In genomic region chr9:33080271-33080670, GRCm38 (mm10) we compare ENCODE assay signal across 10 mouse cellular contexts.
DNase-seq lines count a peak whose midpoint lies in the region; ATAC-seq lines count a peak whose summit lies in the region.
"Had no signal": no experiment of that assay in that cellular context is flagged by ENCODE, and none has a peak within 500 bp of the region (broad histone marks: within the 10 kb centered on the region; RNA-seq: fewer than 3 reads in every experiment).

No protein-coding gene starts in this region.

- H3K9me3 ChIP-seq in heart, embryonic 13.5 days: no peaks in the 10 kb centered on the region
- no peaks in the 10 kb centered on the region for H3K9me3 ChIP-seq in limb, embryonic 12.5 days
- H3K9me3 ChIP-seq: hindbrain, embryonic 12.5 days had no signal

- intact Hi-C loops in heart, postnatal 10 days (cut with DNase I): loop anchor here (1.0 to 5.0 kb wide), 3 partner anchors 138 to 678 kb away; no protein-coding TSS in a partner anchor

- no peak overlapping the region for H3K9ac ChIP-seq in heart, embryonic 13.5 days
- no peak overlapping the region for H3K9ac ChIP-seq in limb, embryonic 12.5 days (replicated peaks)
- H3K9ac ChIP-seq: hindbrain, embryonic 12.5 days had no signal

- no peaks in the 10 kb centered on the region; the same call in 1 of the 2 replicates for H3K4me1 ChIP-seq in heart, embryonic 13.5 days
- H3K4me1 ChIP-seq in limb, embryonic 12.5 days (replicated peaks): peaks cover 10% of the 10 kb centered on the region

- no peak for DNase-seq in heart, postnatal 10 days
- peak; percentile 7 for DNase-seq in urinary bladder, postnatal 14 days (ENCODE audit: low spot score)
- DNase-seq in urinary bladder, postnatal 25 days (ENCODE audit: low spot score): no peak
- DNase-seq in Muller cell, postnatal 12 days (ENCODE audit: inconsistent ontology term): no peak
- no peak for DNase-seq in right cerebral cortex, postnatal 25 days
- no peak for DNase-seq in frontal cortex, postnatal 14 days (ENCODE audit: low spot score in 2 of 2)
- DNase-seq: cerebellum, adult 18-20 months had no signal

- H3K4me2 ChIP-seq in heart, embryonic 13.5 days: peak overlapping the region; percentile 26; the same call in 1 of the 2 replicates
- H3K4me2 ChIP-seq in limb, embryonic 12.5 days: peak overlapping the region; percentile 35; the same call in 1 of the 2 replicates
- H3K4me2 ChIP-seq: hindbrain, embryonic 12.5 days had no signal

- 52% methylated on average over 3 of the region's 3 CpGs for WGBS in heart, embryonic 13.5 days
- WGBS in limb, embryonic 12.5 days: 49% methylated on average over 3 of the region's 3 CpGs

- ATAC-seq in heart, embryonic 13.5 days (ENCODE audit: extremely low read depth, insufficient number of reproducible peaks, low FRiP score, low TSS enrichment): no peak
- no peak for ATAC-seq in limb, embryonic 12.5 days (ENCODE audit: insufficient number of reproducible peaks, insufficient read depth, low FRiP score, low TSS enrichment, low read depth)

- H3K27me3 ChIP-seq in heart, embryonic 13.5 days (replicated peaks): no peaks in the 10 kb centered on the region
- H3K27me3 ChIP-seq in limb, embryonic 12.5 days: no peaks in the 10 kb centered on the region
- H3K27me3 ChIP-seq: hindbrain, embryonic 12.5 days had no signal

- no peak overlapping the region for H3K27ac ChIP-seq in heart, embryonic 13.5 days (replicated peaks)
- no peak overlapping the region for H3K27ac ChIP-seq in limb, embryonic 12.5 days
- H3K27ac ChIP-seq: hindbrain, embryonic 12.5 days had no signal

- no peak overlapping the region for H3K4me3 ChIP-seq in heart, embryonic 13.5 days
- no peak overlapping the region for H3K4me3 ChIP-seq in limb, embryonic 12.5 days (replicated peaks)
- H3K4me3 ChIP-seq: hindbrain, embryonic 12.5 days had no signal

- H3K36me3 ChIP-seq in heart, embryonic 13.5 days: no peaks in the 10 kb centered on the region
- no peaks in the 10 kb centered on the region for H3K36me3 ChIP-seq in limb, embryonic 12.5 days
- H3K36me3 ChIP-seq: hindbrain, embryonic 12.5 days had no signal
